Mouse (Mus musculus) kidney, postnatal 36 days (tissue): ENCODE measurements around the gene Gpr139.
A peak's percentile ranks its signal among the peaks of the same experiment; 100 is the strongest.

ENCODE experiments used
- DNase-seq, 2 experiments: peaks; one replicate each; pipeline ENCODE4 v3.0.0; 2021 to 2022; ENCODE audit warnings: mixed read lengths in 2 of 2

Gene Gpr139

DNA sequence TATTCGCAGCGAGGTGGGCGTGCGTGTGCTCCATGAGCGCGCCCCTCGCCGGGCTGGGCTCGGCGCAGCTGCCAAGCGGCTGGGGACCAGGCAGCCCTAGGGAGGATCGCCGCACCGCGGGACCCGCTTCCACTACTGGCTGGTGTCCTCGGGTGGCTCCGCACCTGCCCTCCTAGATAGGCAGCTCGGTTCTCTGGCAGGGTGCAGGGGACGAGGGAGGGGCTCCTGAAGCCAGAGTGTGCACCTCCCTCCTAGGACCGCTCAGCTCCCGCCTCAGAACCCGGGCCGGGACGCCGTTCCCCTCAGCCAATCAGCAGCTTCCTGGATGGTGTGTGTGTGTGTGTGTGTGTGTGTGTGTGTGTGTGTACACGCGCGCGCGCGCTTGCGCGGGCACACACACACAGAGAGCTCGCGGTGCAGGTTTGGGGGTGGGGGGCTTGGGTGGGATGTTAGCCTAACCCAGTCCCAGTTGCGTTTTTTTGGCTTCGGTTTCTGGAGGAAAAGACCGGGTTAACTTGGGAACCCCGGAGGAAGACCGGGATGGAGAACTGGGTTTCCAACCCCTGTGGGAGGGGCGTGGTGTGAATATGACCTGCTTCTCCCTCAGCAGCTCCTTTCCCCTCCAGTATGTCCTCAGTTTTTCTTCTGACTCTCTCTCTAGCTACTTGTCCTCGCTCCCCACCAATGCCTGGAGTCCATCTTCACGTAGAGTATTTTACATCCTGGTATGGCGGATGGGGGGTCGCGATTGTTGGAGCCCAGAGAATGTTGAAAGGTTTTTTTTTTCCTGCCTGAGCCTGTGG, at the start of gene Gpr139:
Gene Gpr139 (minus strand): TSS at position 263 of the 803 bp plus-strand sequence.
- no peak for DNase-seq

GRCm38 (mm10) chr7:119230971-119231370, 46.6 kb upstream of the Gpr139 start:
- DNase-seq, result no peak

- no peak for DNase-seq
These were observed 38.3 kb upstream of the Gpr139 start for GRCm38 (mm10) chr7:119222706-119223105.

- DNase-seq, result no peak
These were observed 34.7 kb upstream of the Gpr139 start for GRCm38 (mm10) chr7:119219121-119219520.

- no peak for DNase-seq
These were observed 22.8 kb upstream of the Gpr139 start for GRCm38 (mm10) chr7:119207251-119207650.

DNA sequence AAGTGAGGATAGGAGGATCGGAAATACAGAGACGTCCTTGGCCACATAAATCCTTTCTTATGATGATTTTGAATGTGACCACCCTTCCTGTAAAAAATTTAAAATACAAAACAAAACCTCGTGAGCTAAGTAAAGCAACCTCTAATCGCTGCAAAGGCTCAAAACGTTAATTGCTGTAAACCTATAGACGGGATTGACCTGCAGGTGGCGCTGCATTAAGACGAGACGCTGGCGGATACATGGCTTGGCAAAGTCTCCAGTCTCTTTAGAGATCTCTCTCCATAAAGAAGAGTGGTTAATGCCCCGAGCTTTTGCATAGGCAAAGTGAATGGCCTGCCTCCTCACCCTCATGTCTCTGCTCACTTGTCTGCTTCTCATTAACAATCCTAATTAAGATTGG, 2.0 kb upstream of the Gpr139 start:
- DNase-seq, result peak; percentile 7 to 76

DNA sequence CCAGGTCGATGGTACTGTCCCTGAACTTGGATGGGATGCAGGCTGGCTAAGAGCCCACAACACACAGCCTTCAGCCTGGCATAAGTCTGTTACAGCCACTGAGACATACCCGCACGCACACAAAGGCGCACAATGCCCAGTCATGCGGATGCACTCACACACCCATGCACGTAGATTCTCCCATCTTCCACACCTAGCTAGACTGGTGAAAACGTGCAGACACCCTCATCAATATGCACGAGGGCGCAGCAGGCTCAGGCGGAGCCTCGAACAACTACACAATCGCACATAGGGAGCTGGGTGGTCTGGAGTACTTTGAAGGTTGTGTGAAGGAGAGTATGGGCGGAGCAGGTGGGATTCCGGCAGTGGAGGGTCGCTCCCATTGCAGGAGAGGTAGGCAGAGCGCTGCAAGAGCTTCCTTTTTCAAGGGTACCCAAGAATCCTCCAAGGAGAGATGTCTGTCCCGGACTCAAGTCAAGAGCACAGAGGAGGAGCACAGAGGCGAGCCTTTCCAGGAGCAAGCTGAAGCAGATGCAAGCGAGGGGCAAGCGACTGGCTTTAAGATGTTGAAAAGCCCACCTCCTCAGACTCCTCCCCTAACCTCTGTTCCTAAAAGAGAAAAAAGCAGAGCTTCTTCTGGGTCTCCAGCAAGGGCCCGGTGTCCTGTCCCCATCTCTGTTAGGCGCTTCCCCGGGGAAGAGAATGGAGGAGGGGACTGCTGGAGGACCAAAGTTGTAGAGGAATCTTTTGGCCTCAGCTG, 958 bp upstream of the Gpr139 start:
- DNase-seq, result no peak

- no peak for DNase-seq
These were observed 3.4 kb downstream of the Gpr139 start for GRCm38 (mm10) chr7:119181053-119181452.

DNA sequence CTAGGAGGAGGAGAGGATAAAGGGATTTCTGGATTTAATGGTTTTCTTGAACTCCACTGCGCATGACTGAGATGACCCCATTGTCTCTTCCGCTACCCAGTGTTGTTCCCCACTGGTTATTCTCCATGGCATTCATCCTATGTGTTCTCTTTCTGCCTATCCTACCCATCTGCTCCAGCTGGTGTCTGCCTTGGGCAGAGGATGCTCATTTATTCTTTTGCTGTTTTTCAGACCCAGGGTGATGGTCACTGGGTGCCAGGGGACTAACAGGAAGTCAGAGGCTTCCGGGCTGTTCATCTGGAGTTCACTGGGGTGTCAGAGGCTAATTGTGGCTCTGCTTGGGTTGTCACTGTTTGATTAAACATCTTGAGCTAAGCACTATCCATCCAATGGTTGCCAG, 24.4 kb downstream of the Gpr139 start:
- no peak for DNase-seq

DNA sequence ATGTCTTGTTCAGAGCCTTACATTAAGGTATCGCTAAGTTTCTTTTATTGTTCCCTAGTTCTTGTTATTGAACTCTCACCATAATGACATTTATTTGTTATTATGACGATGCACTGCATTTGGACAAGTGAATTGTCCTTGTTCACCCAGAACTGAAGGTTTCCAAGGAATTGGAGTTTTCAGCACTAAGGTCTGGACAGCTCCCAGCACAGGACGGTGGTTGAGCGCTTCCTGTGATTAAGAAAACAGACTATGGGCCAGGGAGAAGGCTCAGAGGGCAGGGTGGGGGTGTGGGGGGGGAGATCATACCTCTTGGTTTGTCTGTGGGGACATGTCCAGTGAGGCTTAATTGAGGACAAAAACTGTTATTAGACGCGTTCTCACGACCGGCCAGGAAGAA, 72.6 kb downstream of the Gpr139 start:
- peak; percentile 14 to 68 for DNase-seq

DNA sequence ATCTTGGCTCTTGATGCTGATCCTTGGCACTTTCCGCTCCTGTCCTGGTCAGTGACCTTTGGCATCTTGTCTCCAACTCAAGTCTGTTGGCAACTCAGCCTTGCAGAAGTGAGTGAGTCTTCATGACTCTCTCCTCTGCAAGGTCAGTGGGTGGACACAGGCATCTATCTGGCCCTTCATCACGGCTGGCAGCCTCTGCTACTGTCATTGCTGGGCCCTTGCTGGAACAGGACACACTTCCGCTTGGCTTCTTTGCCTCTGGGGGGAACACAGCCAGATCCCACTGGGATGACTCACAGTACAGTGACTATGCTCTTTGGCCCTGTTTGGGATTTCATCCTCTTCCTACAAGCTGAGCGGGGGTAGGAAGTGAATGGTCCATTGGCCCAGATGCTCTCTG, 78.5 kb downstream of the Gpr139 start:
- DNase-seq, result peak; percentile 2 to 16

DNA sequence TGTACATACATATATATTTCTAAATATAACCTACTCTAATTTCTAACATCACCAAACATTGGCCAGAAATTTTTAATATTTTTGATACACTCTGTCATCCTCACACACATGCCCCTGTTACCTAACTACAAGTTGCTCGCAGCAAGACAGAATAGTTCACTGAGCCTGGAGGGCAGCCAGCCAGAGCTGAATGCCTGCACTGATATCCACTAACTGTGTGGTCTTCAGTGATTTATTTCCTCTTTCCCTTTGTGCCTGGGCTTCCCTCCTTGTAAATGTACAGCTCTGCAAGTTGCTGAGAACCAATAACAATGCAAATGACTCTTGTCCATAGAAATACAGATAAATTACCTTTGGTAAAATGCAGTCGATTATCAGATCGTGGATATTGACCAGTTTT, 87.8 kb downstream of the Gpr139 start:
- DNase-seq, result no peak
